Mouse (Mus musculus) G1E (cell line): Measurements from ENCODE around the gene Ifit3.

Experiments
- CTCF ChIP-seq: IDR thresholded peaks from 2 replicates; pipeline ENCODE4 v1.5.1; 2012; ENCODE audit warnings: low read depth, low read length, inconsistent platforms, mixed read lengths
- GATA1 ChIP-seq: IDR thresholded peaks from 2 replicates; pipeline ENCODE4 v1.6.1; 2012; ENCODE audit warnings: borderline replicate concordance, low read length, inconsistent platforms, mixed read lengths
- POLR2AphosphoS5 ChIP-seq: IDR thresholded peaks from 2 replicates; pipeline ENCODE4 v1.6.1; 2012; ENCODE audit warnings: low read depth, low read length, inconsistent platforms; ENCODE audit not compliant: insufficient replicate concordance
- TAL1 ChIP-seq: conservative IDR thresholded peaks from 2 replicates; pipeline ENCODE4 v1.6.1; 2012; ENCODE audit warnings: low read depth, low read length, inconsistent platforms, mixed read lengths

- TF ChIP-seq CTCF (no peak), POLR2AphosphoS5 (no peak), TAL1 (no peak), GATA1 (no peak)
These were observed 44.2 kb downstream of the Ifit3 start for GRCm38 (mm10) chr19:34627496-34627895.
